Mouse (Mus musculus) hindbrain, embryonic 15.5 days (tissue): ENCODE results near the gene Ttbk1. TPM values are rescaled to one million over a fixed set of nuclear protein-coding genes. Genes with fewer than 3 reads are reported as not detected.
"Not testable (repeated sequence)": the region's sequence is repeated elsewhere in the genome, so short reads cannot be mapped to it uniquely, and the experiment has no call there.

Experiments
- ATAC-seq: fragments of 200-750 bp; cut with Nextera tagmentation; 2 replicates; pipeline ENCODE4 v1.8.0; 2017; ENCODE audit warnings: low read depth, moderate number of reproducible peaks, moderate TSS enrichment; ENCODE audit not compliant: low FRiP score
- H3K27ac ChIP-seq: fragments of 300-500 bp; sonication (generic); replicated peaks from 2 replicates; pipeline ENCODE4 v1.5.1; 2015; ENCODE audit warnings: mild to moderate bottlenecking, inconsistent platforms
- H3K27me3 ChIP-seq: fragments of 300-500 bp; sonication (generic); 2 replicates; pipeline ENCODE4 v1.6.1; 2015; ENCODE audit warnings: control low read depth, inconsistent platforms
- H3K36me3 ChIP-seq: fragments of 300-500 bp; sonication (generic); 2 replicates; pipeline ENCODE4 v1.6.1; 2015; ENCODE audit warnings: control low read depth, inconsistent platforms
- H3K4me1 ChIP-seq: fragments of 300-500 bp; sonication (generic); replicated peaks from 2 replicates; pipeline ENCODE4 v1.6.1; 2015; ENCODE audit warnings: control low read depth, inconsistent platforms
- H3K4me2 ChIP-seq: fragments of 300-500 bp; sonication (generic); 2 replicates; pipeline ENCODE4 v1.6.1; 2015; ENCODE audit warnings: moderate library complexity, mild to moderate bottlenecking, inconsistent platforms
- H3K4me3 ChIP-seq: fragments of 300-500 bp; sonication (generic); 2 replicates; pipeline ENCODE4 v1.5.1; 2015; ENCODE audit warnings: mild to moderate bottlenecking, inconsistent platforms
- H3K9ac ChIP-seq: fragments of 300-500 bp; sonication (generic); 2 replicates; pipeline ENCODE4 v1.6.1; 2015; ENCODE audit warnings: inconsistent platforms
- H3K9me3 ChIP-seq: fragments of 300-500 bp; sonication (generic); 2 replicates; pipeline ENCODE4 v1.6.1; 2016; ENCODE audit warnings: control low read depth, inconsistent platforms
- WGBS: fragments of 180-500 bp; shearing (Covaris S2); methylation state at CpG from one replicate; pipeline ENCODE4 v1.1.7; 2015; 5-methylcytosine and 5-hydroxymethylcytosine counted together
- polyA plus RNA-seq: library from polyadenylated mRNA; unstranded; fragments of >200 nt; fragmentation: Nextera tagmentation; extraction: Ambion mirVana; gene quantifications from 2 replicates; pipeline ENCODE4 v1.2.1, GENCODE M21; 2015

Ttbk1 gene
- polyA plus RNA-seq, 1 experiment from 2014 or later, result 8.6 TPM

GRCm38 (mm10) chr17:46502775-46503174, 15.3 kb upstream of the Ttbk1 start:
- Histone ChIP-seq H3K4me1 (no peaks in the 10 kb centered on the region), H3K27me3 (no peaks in the 10 kb centered on the region), H3K27ac (no peak overlapping the region), H3K36me3 (peaks cover 10% of the 10 kb centered on the region), H3K9me3 (no peaks in the 10 kb centered on the region), H3K9ac (no peak overlapping the region), H3K4me2 (no peak overlapping the region), H3K4me3 (no peak overlapping the region)
- 90% methylated on average over 2 of the region's 2 CpGs for WGBS
- no peak for ATAC-seq

GRCm38 (mm10) chr17:46497956-46498355, 10.5 kb upstream of the Ttbk1 start:
- Histone ChIP-seq H3K27me3 (peaks cover 5% of the 10 kb centered on the region; the same call in 1 of the 2 replicates), H3K4me2 (no peak overlapping the region), H3K36me3 (peaks cover 3% of the 10 kb centered on the region), H3K9ac (no peak overlapping the region), H3K9me3 (no peaks in the 10 kb centered on the region), H3K27ac (no peak overlapping the region), H3K4me3 (no peak overlapping the region), H3K4me1 (peaks cover 6% of the 10 kb centered on the region)
- 77% methylated on average over 8 of the region's 8 CpGs for WGBS
- no peak for ATAC-seq

DNA sequence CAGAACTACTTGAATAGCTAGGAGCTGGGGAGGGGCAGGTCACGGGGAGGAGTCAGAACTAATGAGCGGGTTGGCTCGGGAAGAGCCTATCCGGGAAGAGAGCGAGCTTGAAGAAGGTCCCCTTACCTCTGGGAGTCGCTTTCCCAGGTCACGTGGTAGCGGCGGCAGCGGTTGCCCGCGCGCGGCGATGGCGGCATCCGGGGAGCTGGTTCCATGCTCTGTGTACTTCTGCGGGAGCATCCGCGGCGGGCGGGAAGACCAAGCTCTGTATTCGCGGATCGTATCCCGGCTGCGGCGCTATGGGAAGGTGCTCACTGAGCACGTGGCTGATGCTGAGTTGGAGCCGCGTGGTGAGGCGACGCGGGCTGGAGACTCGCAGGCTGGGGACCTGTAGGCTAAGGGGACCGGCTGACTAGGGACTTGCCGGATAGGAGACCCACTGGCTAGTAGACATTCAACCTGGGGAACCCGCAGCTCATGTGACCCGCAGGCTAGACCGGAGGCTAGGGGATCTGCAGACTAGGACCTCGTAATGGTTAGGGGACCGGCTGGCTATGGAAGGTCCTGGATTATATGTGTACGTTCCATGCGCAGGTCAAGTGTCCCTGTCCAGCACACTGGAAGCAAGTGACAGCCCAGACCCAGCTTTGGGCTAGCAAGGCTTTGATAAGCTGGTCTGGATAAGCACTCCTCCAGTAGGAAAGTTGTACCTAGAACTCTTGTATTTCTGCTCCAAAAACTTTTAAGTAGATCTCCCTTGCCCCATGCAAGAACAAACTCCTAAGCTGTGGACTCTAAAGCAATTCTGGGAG, 9.4 kb upstream of the Ttbk1 start, which contains the start of gene Dnph1:
TSS of gene Dnph1 (plus strand) at position 89 of the 812 bp plus-strand sequence.
- peak within 1 kb of the TSS; percentile 51 for H3K9ac ChIP-seq
- H3K36me3 ChIP-seq, result peaks cover 3% of the 10 kb centered on the region
- peaks cover 6% of the 10 kb centered on the region for H3K4me1 ChIP-seq
- H3K4me3 ChIP-seq, result peak within 1 kb of the TSS; percentile 50
- no peaks in the 10 kb centered on the region for H3K9me3 ChIP-seq
- H3K4me2 ChIP-seq, result peak within 1 kb of the TSS; percentile 96
- peak within 1 kb of the TSS; percentile 7; the same call in 1 of the 2 replicates for H3K27ac ChIP-seq
- H3K27me3 ChIP-seq, result peaks cover 5% of the 10 kb centered on the region; the same call in 1 of the 2 replicates
- peak; percentile 97 for ATAC-seq
- WGBS, result under 1% methylated on average over 44 of the region's 44 CpGs

- H3K4me2 ChIP-seq, result peak overlapping the region; percentile 96
- H3K27ac ChIP-seq, H3K4me3 ChIP-seq, H3K4me1 ChIP-seq, H3K27me3 ChIP-seq, H3K36me3 ChIP-seq, H3K9ac ChIP-seq, H3K9me3 ChIP-seq: not testable (repeated sequence)
- peak; percentile 14; the same call in 1 of the 2 replicates for ATAC-seq
Measured at GRCm38 (mm10) chr17:46496081-46496480, 8.6 kb upstream of the Ttbk1 start.

GRCm38 (mm10) chr17:46495486-46495885, 8.0 kb upstream of the Ttbk1 start:
- no peaks in the 10 kb centered on the region for H3K9me3 ChIP-seq
- H3K27ac ChIP-seq, result no peak overlapping the region
- ATAC-seq, result 0 out of 2 replicates have a peak, but pooled peaks have one; percentile 17
- no peak overlapping the region for H3K4me3 ChIP-seq
- H3K27me3 ChIP-seq, result peaks cover 5% of the 10 kb centered on the region; the same call in 1 of the 2 replicates
- peaks cover 6% of the 10 kb centered on the region for H3K4me1 ChIP-seq
- H3K36me3 ChIP-seq, result peaks cover 3% of the 10 kb centered on the region
- WGBS, result 73% methylated on average over 5 of the region's 5 CpGs
- no peak overlapping the region for H3K4me2 ChIP-seq
- no peak overlapping the region for H3K9ac ChIP-seq

DNA sequence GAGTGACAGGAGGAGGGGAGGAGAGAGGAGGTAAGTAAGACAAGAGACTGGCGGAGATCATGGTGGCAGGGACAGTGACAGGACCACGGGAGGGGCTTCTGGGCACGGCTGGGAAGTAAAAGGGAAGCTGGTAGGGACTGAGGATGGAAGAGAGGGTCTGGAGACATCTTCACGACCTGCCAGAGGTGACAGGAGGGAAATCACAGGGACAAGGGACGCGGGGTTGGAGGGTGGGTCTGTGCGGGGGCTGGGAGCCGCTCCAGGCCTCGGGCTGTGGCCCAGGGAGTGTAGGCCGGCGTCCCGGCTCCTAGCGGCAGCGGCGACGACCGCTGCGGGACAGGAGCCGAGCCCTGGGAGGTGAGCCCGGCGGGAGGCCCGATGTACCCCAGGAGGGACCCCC, 480 bp downstream of the Ttbk1 start:
- peak overlapping the region; percentile 67 for H3K4me3 ChIP-seq
- no peaks in the 10 kb centered on the region for H3K36me3 ChIP-seq
- peak overlapping the region; percentile 90 for H3K9ac ChIP-seq
- H3K4me2 ChIP-seq, result peak overlapping the region; percentile 75
- H3K27me3 ChIP-seq, result peaks cover 5% of the 10 kb centered on the region; the same call in 1 of the 2 replicates
- peak overlapping the region; percentile 78 for H3K27ac ChIP-seq
- no peaks in the 10 kb centered on the region for H3K9me3 ChIP-seq
- peaks cover 42% of the 10 kb centered on the region for H3K4me1 ChIP-seq
- WGBS, result under 1% methylated on average over 18 of the region's 22 CpGs
- ATAC-seq, result peak; percentile 49

DNA sequence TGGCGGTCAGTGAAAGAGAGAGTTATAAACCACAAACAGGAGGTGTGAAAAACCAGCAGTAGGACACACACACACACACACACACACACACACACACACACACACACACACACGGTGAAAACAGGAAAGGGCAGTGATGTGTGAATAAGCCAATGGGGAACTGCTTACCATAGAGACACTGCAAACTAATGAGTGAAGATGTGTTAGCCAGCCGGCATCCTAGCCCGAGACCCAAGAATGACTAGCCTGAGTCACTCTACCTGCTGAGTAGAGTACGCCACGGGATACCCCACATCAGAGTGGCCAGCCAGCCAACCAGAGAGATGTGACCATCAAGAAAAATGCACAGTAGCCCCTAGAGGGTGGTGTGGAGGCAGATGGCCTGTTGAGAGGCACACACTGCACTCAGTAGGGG, 3.0 kb downstream of the Ttbk1 start:
- 8% methylated on average over 6 of the region's 6 CpGs for WGBS
- 0 out of 2 replicates have a peak, but pooled peaks have one; percentile 5 for ATAC-seq
- H3K9me3 ChIP-seq, result no peaks in the 10 kb centered on the region

DNA sequence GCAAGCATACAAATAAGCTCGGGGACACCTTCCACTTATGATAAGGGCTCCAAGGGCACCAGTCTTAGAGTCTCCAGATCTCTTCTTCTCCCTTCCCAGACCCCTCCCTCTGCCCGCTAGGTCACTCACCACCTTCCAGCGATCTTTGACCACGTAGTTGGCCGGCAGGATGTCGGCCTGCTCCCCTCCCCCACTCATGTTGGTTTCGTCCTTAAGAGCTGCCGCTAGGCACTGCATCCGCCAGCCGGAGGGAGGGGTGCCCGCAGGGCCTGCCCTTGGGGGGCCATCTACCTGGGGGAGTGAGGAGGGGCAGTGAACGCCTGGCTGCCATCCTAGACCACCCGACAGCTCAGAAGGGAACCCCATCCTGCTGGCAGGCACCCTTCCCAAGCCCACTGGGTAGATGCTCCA, 3.4 kb downstream of the Ttbk1 start:
- peak overlapping the region; percentile 40 for H3K4me3 ChIP-seq
- ATAC-seq, result 0 out of 2 replicates have a peak, but pooled peaks have one; percentile 2
- peak overlapping the region; percentile 47 for H3K9ac ChIP-seq
- H3K27me3 ChIP-seq, result peaks cover 5% of the 10 kb centered on the region; the same call in 1 of the 2 replicates
- no peak overlapping the region; the same call in 1 of the 2 replicates for H3K27ac ChIP-seq
- peak overlapping the region; percentile 67 for H3K4me2 ChIP-seq
- peaks cover 42% of the 10 kb centered on the region for H3K4me1 ChIP-seq
- H3K9me3 ChIP-seq, result no peaks in the 10 kb centered on the region
- peaks cover 13% of the 10 kb centered on the region; the same call in 1 of the 2 replicates for H3K36me3 ChIP-seq
- 2% methylated on average over 13 of the region's 13 CpGs for WGBS

More for the DNA sequence above, 3.0 kb downstream of the Ttbk1 start:
- Histone ChIP-seq H3K36me3 (peaks cover 9% of the 10 kb centered on the region; the same call in 1 of the 2 replicates), H3K27me3 (peaks cover 5% of the 10 kb centered on the region; the same call in 1 of the 2 replicates), H3K9ac (peak overlapping the region; percentile 47), H3K4me2 (peak overlapping the region; percentile 67), H3K4me1 (peaks cover 42% of the 10 kb centered on the region), H3K27ac (no peak overlapping the region; the same call in 1 of the 2 replicates), H3K4me3 (peak overlapping the region; percentile 40)

- Histone ChIP-seq H3K9ac (peak overlapping the region; percentile 47), H3K4me1 (peaks cover 42% of the 10 kb centered on the region), H3K27ac (no peak overlapping the region; the same call in 1 of the 2 replicates), H3K9me3 (no peaks in the 10 kb centered on the region), H3K4me3 (peak overlapping the region; percentile 40), H3K36me3 (peaks cover 16% of the 10 kb centered on the region), H3K4me2 (peak overlapping the region; percentile 67), H3K27me3 (peaks cover 1% of the 10 kb centered on the region; the same call in 1 of the 2 replicates)
- 3% methylated on average over 16 of the region's 16 CpGs for WGBS
- ATAC-seq, result peak; percentile 29; the same call in 1 of the 2 replicates
Measured at GRCm38 (mm10) chr17:46483561-46484001, 3.9 kb downstream of the Ttbk1 start.

DNA sequence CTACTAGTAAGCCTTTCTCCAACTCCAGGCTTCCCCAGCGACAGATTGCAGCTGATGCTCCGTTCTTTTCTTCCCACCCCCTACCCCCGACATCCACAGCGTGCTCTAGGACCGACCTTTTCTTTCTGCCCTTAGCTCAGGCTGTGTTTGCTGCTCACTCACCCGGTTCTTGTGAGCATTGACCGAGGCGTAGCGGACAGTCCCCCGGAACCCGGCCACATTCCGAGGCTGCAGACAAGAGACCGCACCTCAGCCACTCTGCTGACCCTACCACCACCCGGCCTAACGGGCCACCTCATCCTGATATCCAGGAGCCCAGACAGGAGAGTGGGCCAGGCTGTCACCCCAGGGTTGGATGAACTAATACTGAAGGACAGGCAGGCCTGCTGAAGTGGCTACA, 10.2 kb downstream of the Ttbk1 start:
- no peaks in the 10 kb centered on the region for H3K9me3 ChIP-seq
- no peak overlapping the region for H3K27ac ChIP-seq
- no peak overlapping the region for H3K9ac ChIP-seq
- H3K27me3 ChIP-seq, result no peaks in the 10 kb centered on the region
- H3K36me3 ChIP-seq, result peaks cover 65% of the 10 kb centered on the region
- 85% methylated on average over 15 of the region's 15 CpGs for WGBS
- no peak overlapping the region for H3K4me2 ChIP-seq
- no peak overlapping the region for H3K4me3 ChIP-seq
- no peak for ATAC-seq
- H3K4me1 ChIP-seq, result no peaks in the 10 kb centered on the region

DNA sequence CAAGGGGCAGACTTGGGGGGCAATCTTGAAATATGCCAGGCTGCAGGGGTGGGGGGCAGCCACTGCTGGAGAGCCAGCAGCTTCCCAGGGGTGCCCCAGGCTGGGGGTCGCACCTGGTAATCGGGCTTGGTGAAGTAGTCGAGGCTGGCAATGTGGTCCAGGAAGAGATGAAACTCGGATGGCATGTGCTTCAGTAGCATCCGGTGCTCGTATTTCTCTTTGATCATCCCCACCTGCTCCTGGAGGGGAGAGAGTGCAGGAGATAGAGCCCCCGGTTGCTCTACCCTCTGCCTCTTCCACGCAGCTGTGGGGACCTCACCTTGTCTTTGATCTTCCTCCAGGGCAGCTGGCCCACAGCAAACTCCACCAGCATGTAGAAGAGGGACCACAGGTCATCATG, 10.9 kb downstream of the Ttbk1 start:
- Histone ChIP-seq H3K9ac (no peak overlapping the region), H3K27ac (no peak overlapping the region), H3K36me3 (peaks cover 71% of the 10 kb centered on the region), H3K4me3 (no peak overlapping the region), H3K9me3 (no peaks in the 10 kb centered on the region), H3K4me2 (no peak overlapping the region), H3K4me1 (no peaks in the 10 kb centered on the region), H3K27me3 (no peaks in the 10 kb centered on the region)
- 86% methylated on average over 8 of the region's 8 CpGs for WGBS
- no peak for ATAC-seq

- Histone ChIP-seq H3K27ac (no peak overlapping the region), H3K27me3 (no peaks in the 10 kb centered on the region), H3K9ac (no peak overlapping the region), H3K36me3 (peaks cover 69% of the 10 kb centered on the region), H3K4me3 (no peak overlapping the region), H3K9me3 (no peaks in the 10 kb centered on the region), H3K4me2 (no peak overlapping the region), H3K4me1 (no peaks in the 10 kb centered on the region)
- no peak for ATAC-seq
- 62% methylated on average over 9 of the region's 9 CpGs for WGBS
Measured at GRCm38 (mm10) chr17:46467830-46468229, 19.6 kb downstream of the Ttbk1 start.
